Mouse (Mus musculus) yolk sac, embryonic 10.5 days (tissue): Measurements from ENCODE around the gene Gga2.

Experiments used
- DNase-seq: peaks from one replicate; pipeline ENCODE4 v3.0.0-alpha.2; 2017; ENCODE audit warnings: low spot score

Gga2 gene

GRCm38 (mm10) chr7:122020667-122021354, at the start of gene Gga2:
TSS of gene Gga2 (minus strand) at chr7:122021222.
- peak; percentile 91 for DNase-seq

- DNase-seq: no peak
Measured at GRCm38 (mm10) chr7:122067517-122068381, 46.7 kb upstream of the Gga2 start.

- DNase-seq: peak; percentile 98
Measured at GRCm38 (mm10) chr7:122066945-122067516, 46.0 kb upstream of the Gga2 start, which contains the start of the genes Ubfd1 and Ears2. TSS of gene Ubfd1 (plus strand) at chr7:122067175. TSS of gene Ears2 (minus strand) at chr7:122067263.

GRCm38 (mm10) chr7:122066102-122066944, 45.3 kb upstream of the Gga2 start:
- no peak for DNase-seq

- no peak for DNase-seq
Measured at GRCm38 (mm10) chr7:122065656-122066055, 44.6 kb upstream of the Gga2 start.

- DNase-seq: peak; percentile 65
Measured at GRCm38 (mm10) chr7:122056633-122057032, 35.6 kb upstream of the Gga2 start.

- DNase-seq: no peak
Measured at GRCm38 (mm10) chr7:122050834-122051233, 29.8 kb upstream of the Gga2 start.

- no peak for DNase-seq
Measured at GRCm38 (mm10) chr7:122048191-122048590, 27.2 kb upstream of the Gga2 start.

GRCm38 (mm10) chr7:122046813-122047212, 25.8 kb upstream of the Gga2 start:
- DNase-seq: no peak

- DNase-seq: no peak
Measured at GRCm38 (mm10) chr7:122045711-122046110, 24.7 kb upstream of the Gga2 start.

GRCm38 (mm10) chr7:122045181-122045634, 24.2 kb upstream of the Gga2 start:
- peak; percentile 40 for DNase-seq

GRCm38 (mm10) chr7:122044106-122044505, 23.1 kb upstream of the Gga2 start:
- no peak for DNase-seq

GRCm38 (mm10) chr7:122034348-122034747, 13.3 kb upstream of the Gga2 start:
- no peak for DNase-seq

- DNase-seq: no peak
Measured at GRCm38 (mm10) chr7:122033371-122033770, 12.3 kb upstream of the Gga2 start.

- DNase-seq: no peak
Measured at GRCm38 (mm10) chr7:122022131-122022530, 1.1 kb upstream of the Gga2 start.

- peak; percentile 48 for DNase-seq
Measured at GRCm38 (mm10) chr7:122020273-122020666, 752 bp downstream of the Gga2 start.

GRCm38 (mm10) chr7:122018978-122019377, 2.0 kb downstream of the Gga2 start:
- peak; percentile 61 for DNase-seq

GRCm38 (mm10) chr7:122018247-122018646, 2.8 kb downstream of the Gga2 start:
- DNase-seq: peak; percentile 58

GRCm38 (mm10) chr7:122015734-122016133, 5.3 kb downstream of the Gga2 start:
- DNase-seq: peak; percentile 80

- peak; percentile 85 for DNase-seq
Measured at GRCm38 (mm10) chr7:122015105-122015504, 5.9 kb downstream of the Gga2 start.

- DNase-seq: peak; percentile 86
Measured at GRCm38 (mm10) chr7:122012949-122013348, 8.1 kb downstream of the Gga2 start.

GRCm38 (mm10) chr7:122012370-122012769, 8.7 kb downstream of the Gga2 start:
- no peak for DNase-seq
